In genomic region chr1:167269350-167269811, GRCm38 (mm10) we compare ENCODE assay signal across 8 mouse cellular contexts. TPM values are rescaled to one million over a fixed set of nuclear protein-coding genes. Genes with fewer than 3 reads are reported as not detected.
A peak's percentile ranks its signal among the peaks of the same experiment; 100 is the strongest.
DNase-seq lines count a peak whose midpoint lies in the region; ATAC-seq and TF ChIP-seq lines count a peak whose summit lies in the region.

No protein-coding gene starts in this region.

- H3K4me3 ChIP-seq in kidney, postnatal 0 days (replicated peaks; ENCODE audit: low read depth, low read length) = no peak overlapping the region
- H3K4me3 ChIP-seq in embryonic facial prominence, embryonic 15.5 days (replicated peaks) = 0 out of 2 replicates have a peak overlapping the region, but pooled peaks have one; percentile 3
- H3K4me3 ChIP-seq in limb, embryonic 14.5 days (replicated peaks; ENCODE audit: low read length) = no peak overlapping the region
- H3K4me3 ChIP-seq in neural tube, embryonic 13.5 days = no peak overlapping the region

- no peak for TF ChIP-seq CTCF in kidney, postnatal 0 days (IDR thresholded peaks at IDR 0.05; ENCODE audit: low read depth)

- 23% methylated on average over 14 of the region's 14 CpGs for WGBS in kidney, postnatal 0 days
- 21% methylated on average over 14 of the region's 14 CpGs for WGBS in embryonic facial prominence, embryonic 15.5 days
- 26% methylated on average over 14 of the region's 14 CpGs for WGBS in limb, embryonic 14.5 days
- WGBS in neural tube, embryonic 13.5 days = 38% methylated on average over 14 of the region's 14 CpGs

- peak overlapping the region; percentile 31; the same call in 1 of the 2 replicates for H3K27ac ChIP-seq in kidney, postnatal 0 days
- H3K27ac ChIP-seq in embryonic facial prominence, embryonic 15.5 days (replicated peaks) = peak overlapping the region; percentile 92
- peak overlapping the region; percentile 52 for H3K27ac ChIP-seq in limb, embryonic 14.5 days (replicated peaks; ENCODE audit: low read depth, low read length)
- H3K27ac ChIP-seq in neural tube, embryonic 13.5 days (replicated peaks) = 0 out of 2 replicates have a peak overlapping the region, but pooled peaks have one; percentile 56

- H3K27me3 ChIP-seq in kidney, postnatal 0 days (ENCODE audit: insufficient read depth, low read length) = no peaks in the 10 kb centered on the region
- H3K27me3 ChIP-seq in embryonic facial prominence, embryonic 15.5 days = no peaks in the 10 kb centered on the region
- no peaks in the 10 kb centered on the region for H3K27me3 ChIP-seq in limb, embryonic 14.5 days (ENCODE audit: control insufficient read depth, insufficient read depth, low read length)
- no peaks in the 10 kb centered on the region for H3K27me3 ChIP-seq in neural tube, embryonic 13.5 days

- TF ChIP-seq POLR2A in limb, embryonic 14.5 days (IDR thresholded peaks at IDR 0.05; ENCODE audit: borderline replicate concordance, extremely low read depth, insufficient read depth, insufficient read length) = no peak

- peak; percentile 33; the same call in 1 of the 2 replicates for ATAC-seq in kidney, postnatal 0 days (replicated peaks; ENCODE audit: low FRiP score, low read depth)
- no peak for ATAC-seq in embryonic facial prominence, embryonic 15.5 days (ENCODE audit: insufficient number of reproducible peaks, low FRiP score, low TSS enrichment, low read depth)
- ATAC-seq in limb, embryonic 14.5 days (ENCODE audit: low FRiP score, low read depth) = peak; percentile 10; the same call in 1 of the 2 replicates
- no peak for ATAC-seq in neural tube, embryonic 13.5 days (ENCODE audit: low read depth)

- peak overlapping the region; percentile 55 for H3K4me2 ChIP-seq in kidney, postnatal 0 days (ENCODE audit: low read length)
- peak overlapping the region; percentile 55 for H3K4me2 ChIP-seq in embryonic facial prominence, embryonic 15.5 days (replicated peaks)
- H3K4me2 ChIP-seq in limb, embryonic 14.5 days (replicated peaks; ENCODE audit: low read depth, low read length, severe bottlenecking) = peak overlapping the region; percentile 42
- H3K4me2 ChIP-seq in neural tube, embryonic 13.5 days = peak overlapping the region; percentile 48; the same call in 1 of the 2 replicates

- no peak for DNase-seq in kidney, postnatal 0 days (ENCODE audit: low spot score)
- DNase-seq in kidney, postnatal 10 days = no peak
- no peak for DNase-seq in limb, embryonic 14.5 days (ENCODE audit: low spot score)
- DNase-seq in adipocyte (ENCODE audit: low spot score) (no peak), MN1 (ENCODE audit: low spot score) (no peak)
- no peak for DNase-seq in cerebellum, postnatal 4 days (ENCODE audit: low spot score in 2 of 2)

- H3K9me3 ChIP-seq in kidney, postnatal 0 days (replicated peaks; ENCODE audit: low read length) = no peaks in the 10 kb centered on the region
- no peaks in the 10 kb centered on the region for H3K9me3 ChIP-seq in embryonic facial prominence, embryonic 15.5 days (replicated peaks)
- no peaks in the 10 kb centered on the region for H3K9me3 ChIP-seq in limb, embryonic 14.5 days (ENCODE audit: control insufficient read depth, low read length)
- no peaks in the 10 kb centered on the region for H3K9me3 ChIP-seq in neural tube, embryonic 13.5 days

- H3K4me1 ChIP-seq in kidney, postnatal 0 days (replicated peaks; ENCODE audit: insufficient read depth, low read length) = peaks cover 19% of the 10 kb centered on the region
- peaks cover 57% of the 10 kb centered on the region for H3K4me1 ChIP-seq in embryonic facial prominence, embryonic 15.5 days
- H3K4me1 ChIP-seq in limb, embryonic 14.5 days (ENCODE audit: control insufficient read depth, insufficient read depth, low read length) = peaks cover 42% of the 10 kb centered on the region
- peaks cover 50% of the 10 kb centered on the region for H3K4me1 ChIP-seq in neural tube, embryonic 13.5 days (replicated peaks)

- no peaks in the 10 kb centered on the region for H3K36me3 ChIP-seq in kidney, postnatal 0 days (ENCODE audit: insufficient read depth, low read length)
- H3K36me3 ChIP-seq in embryonic facial prominence, embryonic 15.5 days = no peaks in the 10 kb centered on the region
- H3K36me3 ChIP-seq in limb, embryonic 14.5 days (ENCODE audit: control insufficient read depth, insufficient read depth, low read length) = no peaks in the 10 kb centered on the region
- H3K36me3 ChIP-seq in neural tube, embryonic 13.5 days = no peaks in the 10 kb centered on the region

- no peak overlapping the region; the same call in 1 of the 2 replicates for H3K9ac ChIP-seq in kidney, postnatal 0 days (ENCODE audit: low read depth, low read length)
- H3K9ac ChIP-seq in embryonic facial prominence, embryonic 15.5 days = no peak overlapping the region
- H3K9ac ChIP-seq in limb, embryonic 14.5 days (ENCODE audit: low read depth, low read length, severe bottlenecking) = no peak overlapping the region
- no peak overlapping the region for H3K9ac ChIP-seq in neural tube, embryonic 13.5 days

RNA-seq across cellular contexts. Expression of gene Uck2, which starts 15.7 kb away (rescaled TPM):
- polyA plus RNA-seq in kidney, postnatal 0 days (2015; fragmentation: Nextera tagmentation; extraction: Ambion mirVana) = 50.9 and 51.0 TPM in 2 replicates
- polyA plus RNA-seq in embryonic facial prominence, embryonic 15.5 days (2015; fragmentation: Nextera tagmentation; extraction: Ambion mirVana) = 60.2 and 62.4 TPM in 2 replicates
- polyA plus RNA-seq in limb, embryonic 14.5 days (2012; rRNA removed) = 42.5 and 45.7 TPM in 2 replicates
- polyA plus RNA-seq in limb, embryonic 14.5 days (2014; fragmentation: Nextera tagmentation; extraction: Ambion mirVana) = 69.3 and 78.2 TPM in 2 replicates
- polyA plus RNA-seq in neural tube, embryonic 13.5 days (2015; fragmentation: Nextera tagmentation; extraction: Ambion mirVana) = 66.3 and 69.0 TPM in 2 replicates

RNA-seq across cellular contexts. Expression of gene Tmco1, which starts 38.8 kb away (rescaled TPM):
- 134 and 137 TPM in 2 replicates for polyA plus RNA-seq in kidney, postnatal 0 days (2015; fragmentation: Nextera tagmentation; extraction: Ambion mirVana)
- 92.0 and 92.5 TPM in 2 replicates for polyA plus RNA-seq in embryonic facial prominence, embryonic 15.5 days (2015; fragmentation: Nextera tagmentation; extraction: Ambion mirVana)
- 73.4 and 86.4 TPM in 2 replicates for polyA plus RNA-seq in limb, embryonic 14.5 days (2012; rRNA removed)
- 84.6 and 86.5 TPM in 2 replicates for polyA plus RNA-seq in limb, embryonic 14.5 days (2014; fragmentation: Nextera tagmentation; extraction: Ambion mirVana)
- 80.0 and 81.1 TPM in 2 replicates for polyA plus RNA-seq in neural tube, embryonic 13.5 days (2015; fragmentation: Nextera tagmentation; extraction: Ambion mirVana)

Comparison
In these comparisons a context has a peak if more than half of its experiments do, and no peak if none do; other contexts are left out.
1. ATAC-seq: peak in kidney, postnatal 0 days (single experiment) and limb, embryonic 14.5 days (single experiment); none in embryonic facial prominence, embryonic 15.5 days (single experiment) and neural tube, embryonic 13.5 days (single experiment).
2. H3K27ac ChIP-seq: peak in every context shown above with its lines; median percentile 92 in embryonic facial prominence, embryonic 15.5 days; 56 in neural tube, embryonic 13.5 days; 52 in limb, embryonic 14.5 days; 31 in kidney, postnatal 0 days.
3. Peak in every context shown above with its lines, with median percentiles within 50 percentile points of each other: H3K4me2 ChIP-seq.